Comparison of ENCODE assay signal across 1 mouse cellular context in genomic region chr17:56740788-56741160, GRCm38 (mm10).
TF ChIP-seq lines count a peak whose summit lies in the region.

No protein-coding gene starts in this region.

TF ChIP-seq in ES-E14, 5 proteins besides CTCF, POLR2A, EP300 and RAD21:
- TF ChIP-seq MAFK (IDR thresholded peaks at IDR 0.05; ENCODE audit: insufficient read depth, low read depth, low read length): no peak
- TF ChIP-seq ZNF384 (IDR thresholded peaks at IDR 0.05; ENCODE audit: low read depth, low read length): no peak
- TF ChIP-seq CHD2 (IDR thresholded peaks at IDR 0.05; ENCODE audit: low read depth, low read length): no peak
- no peak for TF ChIP-seq ZC3H11A (IDR thresholded peaks at IDR 0.05; ENCODE audit: borderline replicate concordance, low read depth, low read length)
- no peak for TF ChIP-seq HCFC1 (IDR thresholded peaks at IDR 0.05; ENCODE audit: borderline replicate concordance, insufficient read depth, low read length)
